Mouse (Mus musculus) liver, embryonic 11.5 days (tissue): ENCODE data around the gene Ssbp2. TPM values are rescaled to one million over a fixed set of nuclear protein-coding genes. Genes with fewer than 3 reads are reported as not detected.

ENCODE experiments used
- ATAC-seq: fragments of 200-750 bp; cut with Nextera tagmentation; replicated peaks from 2 replicates; pipeline ENCODE4 v1.8.0; 2017; ENCODE audit warnings: moderate number of reproducible peaks, mild to moderate bottlenecking, moderate TSS enrichment, moderate library complexity; ENCODE audit not compliant: low FRiP score
- DNase-seq: peaks from one replicate; pipeline ENCODE4 v3.0.0-alpha.2; 2017; ENCODE audit warnings: low spot score
- H3K27ac ChIP-seq: fragments of 300-500 bp; sonication (generic); 2 replicates; pipeline ENCODE4 v1.5.1; 2014; ENCODE audit warnings: mild to moderate bottlenecking, low read depth, low read length, control low read depth
- H3K27me3 ChIP-seq: fragments of 300-500 bp; sonication (generic); replicated peaks from 2 replicates; pipeline ENCODE4 v1.6.1; 2014; ENCODE audit warnings: low read length, mixed read lengths; ENCODE audit not compliant: control insufficient read depth, insufficient read depth
- H3K36me3 ChIP-seq: fragments of 300-500 bp; sonication (generic); 2 replicates; pipeline ENCODE4 v1.6.1; 2014; ENCODE audit warnings: mild to moderate bottlenecking, low read length, moderate library complexity, mixed read lengths; ENCODE audit not compliant: control insufficient read depth, insufficient read depth
- H3K4me1 ChIP-seq: fragments of 300-500 bp; sonication (generic); replicated peaks from 2 replicates; pipeline ENCODE4 v1.6.1; 2014; ENCODE audit warnings: low read length, mixed read lengths; ENCODE audit not compliant: control insufficient read depth, insufficient read depth
- H3K4me2 ChIP-seq: fragments of 300-500 bp; sonication (generic); 2 replicates; pipeline ENCODE4 v1.6.1; 2014; ENCODE audit warnings: mild to moderate bottlenecking, control low read depth, moderate library complexity
- H3K4me3 ChIP-seq: fragments of 300-500 bp; sonication (generic); 2 replicates; pipeline ENCODE4 v1.5.1; 2014; ENCODE audit warnings: low read depth, low read length, control low read depth
- H3K9ac ChIP-seq: fragments of 300-500 bp; sonication (generic); 2 replicates; pipeline ENCODE4 v1.6.1; 2014; ENCODE audit warnings: low read depth, low read length, control low read depth
- H3K9me3 ChIP-seq: fragments of 300-500 bp; sonication (generic); 2 replicates; pipeline ENCODE4 v1.6.1; 2016; ENCODE audit warnings: low read length, inconsistent platforms, mixed read lengths; ENCODE audit not compliant: control insufficient read depth
- WGBS: fragments of 180-500 bp; shearing (Covaris S2); extraction: QIAGEN DNeasy Blood & Tissue Kit; methylation state at CpG from one replicate; pipeline ENCODE4 v1.1.7; 2014; 5-methylcytosine and 5-hydroxymethylcytosine counted together
- polyA plus RNA-seq: library from polyadenylated mRNA; unstranded; fragments of >200 nt; fragmentation: Nextera tagmentation; extraction: Ambion mirVana; gene quantifications from 2 replicates; pipeline ENCODE4 v1.2.1, GENCODE M21; 2014

The Ssbp2 gene
- polyA plus RNA-seq, 1 experiment from 2014 or later = 110 TPM

DNA sequence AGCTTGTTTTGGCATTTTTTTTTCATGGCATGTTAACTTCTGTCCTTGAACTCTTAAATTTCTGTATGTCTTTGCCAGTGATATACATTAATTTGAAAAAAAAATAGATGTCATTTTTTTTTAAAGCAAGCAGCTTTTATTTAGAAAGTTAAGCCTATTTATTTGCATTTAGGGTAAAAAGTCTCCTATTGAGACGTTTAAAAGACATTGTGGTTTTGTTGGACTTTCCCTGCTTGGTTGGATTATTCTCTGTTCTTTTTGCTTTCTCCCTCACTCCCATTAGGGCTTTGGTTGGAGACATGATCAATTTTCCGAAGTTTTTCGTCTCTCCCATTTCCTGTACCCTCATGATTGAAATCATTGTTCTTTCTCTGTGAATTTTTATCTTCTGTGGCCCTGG, 265.0 kb downstream of the Ssbp2 start:
- DNase-seq (no peak), ATAC-seq (no peak)
- H3K36me3 ChIP-seq = no peaks in the 10 kb centered on the region
- no peaks in the 10 kb centered on the region for H3K9me3 ChIP-seq
- H3K4me1 ChIP-seq = no peaks in the 10 kb centered on the region
- H3K27ac ChIP-seq = no peak overlapping the region
- H3K4me2 ChIP-seq = no peak overlapping the region
- no peaks in the 10 kb centered on the region for H3K27me3 ChIP-seq
- no peak overlapping the region for H3K4me3 ChIP-seq
- H3K9ac ChIP-seq = no peak overlapping the region
- 73% methylated on average over 3 of the region's 3 CpGs for WGBS

DNA sequence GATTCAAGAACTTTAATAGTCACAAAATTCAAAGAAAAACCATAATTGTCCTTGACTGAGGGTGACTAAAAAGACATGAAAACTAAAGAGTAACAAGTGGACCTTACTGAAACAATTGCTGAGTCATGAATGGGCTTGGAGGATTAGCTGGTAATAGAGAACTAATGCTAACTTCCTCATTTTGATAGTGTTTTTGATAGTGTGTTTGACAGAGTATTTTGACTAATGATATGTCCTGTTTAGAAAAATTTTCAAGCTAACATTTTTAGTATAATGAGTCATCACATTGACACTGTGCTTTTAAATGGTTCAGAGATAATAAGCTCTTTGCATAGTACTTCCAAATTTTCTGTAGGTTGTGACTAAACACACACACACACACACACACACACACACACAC, 267.8 kb downstream of the Ssbp2 start:
- Histone ChIP-seq H3K9me3 (no peaks in the 10 kb centered on the region), H3K4me1 (no peaks in the 10 kb centered on the region), H3K9ac (no peak overlapping the region), H3K4me3 (no peak overlapping the region), H3K27ac (no peak overlapping the region), H3K4me2 (no peak overlapping the region), H3K27me3 (no peaks in the 10 kb centered on the region), H3K36me3 (no peaks in the 10 kb centered on the region)
- ATAC-seq = no peak
- no peak for DNase-seq

DNA sequence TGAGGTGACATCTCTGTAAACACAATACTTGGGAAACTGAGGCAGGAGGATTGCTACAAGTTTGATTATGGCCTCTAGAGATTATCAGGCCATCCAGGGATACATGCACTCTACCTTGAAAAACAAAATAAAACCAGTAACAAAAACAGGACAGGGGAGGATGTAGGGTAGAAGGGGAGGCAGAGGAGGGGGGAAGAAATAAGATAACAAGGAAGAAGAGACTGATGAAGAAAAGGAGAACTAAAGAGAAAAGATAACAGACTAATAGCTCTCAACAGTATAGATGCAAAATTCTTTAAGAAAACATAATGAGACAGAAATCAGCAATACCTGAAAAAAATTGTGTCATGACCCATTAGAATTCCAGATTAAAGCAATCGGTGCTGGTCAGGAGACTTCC, 277.1 kb downstream of the Ssbp2 start:
- H3K9ac ChIP-seq = no peak overlapping the region
- no peaks in the 10 kb centered on the region for H3K9me3 ChIP-seq
- no peaks in the 10 kb centered on the region for H3K4me1 ChIP-seq
- DNase-seq (no peak), ATAC-seq (no peak)
- no peak overlapping the region for H3K27ac ChIP-seq
- H3K4me2 ChIP-seq = no peak overlapping the region
- whole genome bisulfite sequencing = 80% methylated on average over 1 of the region's 1 CpGs
- H3K27me3 ChIP-seq = peaks cover 14% of the 10 kb centered on the region
- H3K36me3 ChIP-seq = no peaks in the 10 kb centered on the region
- no peak overlapping the region for H3K4me3 ChIP-seq

DNA sequence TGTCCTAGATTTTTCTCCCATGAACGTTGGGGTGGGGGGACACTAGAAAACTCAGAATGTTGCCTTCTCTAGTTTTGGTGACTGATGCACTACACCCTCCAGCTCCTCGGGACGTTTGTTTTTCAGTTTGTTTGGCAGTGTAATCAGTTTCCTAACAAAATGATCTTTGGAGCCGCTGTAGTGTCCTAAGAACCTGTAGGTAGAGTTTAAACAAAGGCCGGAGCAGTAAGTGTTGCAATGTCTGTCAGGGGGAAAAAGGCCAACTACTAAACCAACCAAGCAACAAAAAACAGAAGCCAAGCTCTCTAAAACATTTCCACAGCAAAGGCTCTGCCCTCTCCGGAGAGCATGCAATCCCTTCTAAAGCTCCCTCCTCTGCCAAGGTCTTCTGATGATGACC, 280.8 kb downstream of the Ssbp2 start:
- peak overlapping the region; percentile 40 for H3K4me3 ChIP-seq
- no peaks in the 10 kb centered on the region for H3K4me1 ChIP-seq
- H3K27ac ChIP-seq = no peak overlapping the region; the same call in 1 of the 2 replicates
- no peaks in the 10 kb centered on the region for H3K9me3 ChIP-seq
- WGBS = 61% methylated on average over 6 of the region's 6 CpGs
- ATAC-seq (no peak), DNase-seq (no peak)
- no peak overlapping the region for H3K9ac ChIP-seq
- peak overlapping the region; percentile 65 for H3K4me2 ChIP-seq
- H3K36me3 ChIP-seq = no peaks in the 10 kb centered on the region
- peaks cover 14% of the 10 kb centered on the region for H3K27me3 ChIP-seq

DNA sequence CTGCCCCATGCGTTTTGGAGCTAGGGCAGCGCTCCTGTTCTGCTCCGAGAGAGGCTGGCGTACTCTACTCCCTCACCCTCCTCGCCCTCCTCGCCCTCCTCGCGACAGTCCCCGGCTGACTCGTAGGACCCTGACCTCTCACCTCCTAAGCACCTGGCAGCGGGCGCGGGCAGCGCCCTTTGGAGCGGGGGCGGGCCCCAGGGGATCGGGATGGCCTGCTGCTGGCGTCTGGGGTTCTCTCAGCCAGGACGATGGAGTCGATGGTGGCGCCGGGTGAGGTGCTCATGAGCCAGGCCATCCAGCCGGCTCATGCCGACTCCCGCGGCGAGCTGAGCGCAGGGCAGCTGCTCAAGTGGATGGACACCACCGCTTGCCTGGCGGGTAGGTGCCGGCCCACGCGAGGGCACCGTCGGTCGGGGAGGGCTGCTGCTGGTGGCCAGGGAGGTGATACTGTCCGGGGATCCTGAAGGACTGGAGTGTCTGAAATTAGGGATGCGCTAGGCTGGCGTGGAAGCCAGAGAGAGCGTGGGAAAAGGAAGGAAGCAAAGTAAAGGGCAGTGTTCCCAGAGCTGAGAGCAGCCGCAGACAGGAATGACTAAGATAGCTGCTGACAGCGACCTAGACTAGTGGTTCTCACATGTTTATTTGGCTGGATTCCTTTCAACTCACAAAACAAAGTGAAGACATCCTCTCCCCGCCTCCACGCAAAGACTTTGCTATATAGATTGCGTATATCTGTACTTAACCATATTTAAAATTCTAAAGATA, 281.4 kb downstream of the Ssbp2 start, which contains the start of gene Acot12:
Gene Acot12, plus strand, starts transcription at position 233 of the 768 bp plus-strand sequence.
- WGBS = 12% methylated on average over 45 of the region's 45 CpGs
- peak; percentile 47 for DNase-seq

DNA sequence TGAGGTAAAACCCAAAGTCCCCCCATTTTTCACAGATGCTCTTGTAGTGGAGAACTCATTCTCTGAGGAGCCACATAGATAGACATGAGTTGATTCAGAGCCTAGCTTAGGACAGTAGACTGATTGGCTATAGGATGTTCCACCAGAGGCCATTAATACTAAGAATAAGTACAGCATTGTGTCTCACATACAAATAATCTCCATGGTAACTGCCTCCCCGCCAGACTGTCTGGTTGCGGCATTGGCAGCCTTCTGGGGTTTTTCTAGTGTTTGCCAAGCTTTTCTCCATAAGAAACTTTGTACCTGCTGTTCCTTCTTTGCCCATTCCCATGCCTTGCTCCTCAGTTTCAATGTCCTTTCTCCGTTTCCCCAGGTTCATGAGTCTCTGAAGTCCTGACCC, 283.1 kb downstream of the Ssbp2 start:
- Histone ChIP-seq H3K4me1 (no peaks in the 10 kb centered on the region), H3K36me3 (no peaks in the 10 kb centered on the region), H3K4me2 (no peak overlapping the region), H3K4me3 (no peak overlapping the region), H3K9me3 (no peaks in the 10 kb centered on the region), H3K27ac (no peak overlapping the region), H3K27me3 (peaks cover 14% of the 10 kb centered on the region), H3K9ac (no peak overlapping the region)
- no peak for ATAC-seq
- WGBS = 83% methylated on average over 3 of the region's 3 CpGs
- no peak for DNase-seq

More for the DNA sequence above, 281.4 kb downstream of the Ssbp2 start, which contains the start of gene Acot12:
- peak; percentile 67; the same call in 1 of the 2 replicates for ATAC-seq
- H3K4me2 ChIP-seq = peak within 1 kb of the TSS; percentile 65
- no peaks in the 10 kb centered on the region for H3K36me3 ChIP-seq
- H3K9me3 ChIP-seq = no peaks in the 10 kb centered on the region
- no peaks in the 10 kb centered on the region for H3K4me1 ChIP-seq
- no peak within 1 kb of the TSS; the same call in 1 of the 2 replicates for H3K27ac ChIP-seq
- peaks cover 14% of the 10 kb centered on the region for H3K27me3 ChIP-seq
- H3K4me3 ChIP-seq = peak within 1 kb of the TSS; percentile 40
- H3K9ac ChIP-seq = no peak within 1 kb of the TSS

DNA sequence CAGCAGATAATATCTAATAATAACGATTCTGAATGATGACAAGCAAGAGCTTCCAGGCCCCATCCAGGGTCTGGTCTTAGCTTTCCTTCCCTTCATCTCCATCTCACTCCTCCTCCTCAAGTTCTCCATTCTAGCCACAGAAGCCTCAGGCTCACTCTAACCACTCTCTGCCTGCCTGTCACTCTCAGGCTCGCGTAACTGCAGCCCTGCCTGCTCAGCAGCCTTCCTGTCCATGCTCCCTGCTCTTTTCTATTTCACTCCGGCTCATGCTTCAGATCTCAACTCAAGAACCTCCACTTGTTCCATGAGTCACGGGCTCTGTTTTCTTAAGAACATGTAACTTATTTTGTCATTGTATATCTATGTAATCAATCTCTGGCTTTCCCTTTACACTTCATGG, 286.4 kb downstream of the Ssbp2 start:
- no peak for ATAC-seq
- H3K4me1 ChIP-seq = no peaks in the 10 kb centered on the region
- H3K9me3 ChIP-seq = no peaks in the 10 kb centered on the region
- 82% methylated on average over 5 of the region's 5 CpGs for WGBS
- peaks cover 5% of the 10 kb centered on the region for H3K27me3 ChIP-seq
- no peak for DNase-seq
- no peak overlapping the region for H3K4me3 ChIP-seq
- H3K9ac ChIP-seq = no peak overlapping the region
- H3K36me3 ChIP-seq = no peaks in the 10 kb centered on the region
- no peak overlapping the region for H3K4me2 ChIP-seq
- H3K27ac ChIP-seq = no peak overlapping the region

DNA sequence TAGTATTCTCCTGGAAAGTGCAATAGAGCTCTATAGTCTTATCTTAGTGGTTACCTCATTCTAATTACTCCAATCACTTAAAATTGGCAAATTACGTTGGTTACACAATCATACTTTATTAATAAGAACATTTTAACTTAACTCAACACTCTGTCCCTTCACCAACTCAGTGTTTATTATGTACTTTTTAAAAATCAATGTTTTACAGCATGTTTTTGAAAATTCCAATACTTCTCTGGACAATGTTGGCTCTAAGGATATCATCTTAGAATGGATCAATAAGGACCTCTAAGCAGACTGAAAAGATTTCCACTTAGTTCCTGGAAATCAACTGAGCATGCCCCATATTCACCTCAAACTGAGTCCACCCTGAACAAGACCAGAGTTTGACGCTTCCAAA, 288.3 kb downstream of the Ssbp2 start:
- Histone ChIP-seq H3K27me3 (no peaks in the 10 kb centered on the region), H3K4me2 (no peak overlapping the region), H3K9ac (no peak overlapping the region), H3K4me1 (no peaks in the 10 kb centered on the region), H3K27ac (no peak overlapping the region), H3K36me3 (no peaks in the 10 kb centered on the region), H3K4me3 (no peak overlapping the region), H3K9me3 (no peaks in the 10 kb centered on the region)
- no peak for ATAC-seq
- DNase-seq = no peak
- 76% methylated on average over 2 of the region's 2 CpGs for WGBS

DNA sequence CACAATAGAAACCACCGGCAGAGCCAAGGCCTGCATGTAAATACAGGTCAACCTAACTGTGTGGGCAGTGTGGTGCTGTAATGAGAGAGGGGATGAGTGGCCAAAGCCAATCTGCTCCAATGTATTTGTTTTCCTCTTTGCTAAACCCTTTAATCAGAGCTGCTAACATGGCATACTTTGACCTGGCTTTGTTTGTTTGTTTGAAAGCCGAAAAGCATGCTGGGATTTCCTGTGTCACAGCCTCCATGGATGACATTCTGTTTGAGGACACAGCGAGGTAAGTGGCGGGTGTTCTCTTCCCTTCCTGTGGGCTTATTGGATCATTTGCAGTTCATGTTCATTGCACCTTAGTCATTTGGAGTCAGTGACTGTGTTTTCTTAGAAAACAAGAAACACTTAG, 289.9 kb downstream of the Ssbp2 start:
- WGBS = 72% methylated on average over 4 of the region's 4 CpGs
- Histone ChIP-seq H3K4me1 (no peaks in the 10 kb centered on the region), H3K36me3 (no peaks in the 10 kb centered on the region), H3K9ac (no peak overlapping the region), H3K4me2 (no peak overlapping the region), H3K4me3 (no peak overlapping the region), H3K27ac (no peak overlapping the region), H3K27me3 (no peaks in the 10 kb centered on the region), H3K9me3 (no peaks in the 10 kb centered on the region)
- DNase-seq = no peak
- no peak for ATAC-seq
